Mouse (Mus musculus): ENCODE data around the gene Gabrg3.

DNA sequence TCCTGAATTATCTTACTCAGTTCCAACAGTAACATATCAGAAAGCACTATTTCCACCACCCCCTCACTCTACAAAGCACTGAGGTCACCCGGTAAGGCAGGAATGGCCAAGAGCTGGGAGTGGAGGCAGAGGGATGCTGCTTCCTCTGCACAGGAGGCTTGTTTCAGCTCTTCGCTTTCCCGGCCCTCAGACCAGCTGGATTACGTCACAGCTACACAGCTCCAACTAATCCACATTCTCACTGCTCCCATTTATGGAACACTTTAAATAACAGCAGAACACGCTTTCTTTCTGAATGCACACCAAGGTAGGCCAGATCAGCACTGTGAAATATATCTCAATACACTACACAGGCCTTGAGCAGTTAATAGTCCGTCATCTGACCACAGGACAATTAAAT is 23.2 kb downstream of the Gabrg3 start:
- TF ChIP-seq ZNF384 (IDR thresholded peaks at IDR 0.05; ENCODE audit: low read depth, low read length) (no peak), HCFC1 (IDR thresholded peaks at IDR 0.05; ENCODE audit: borderline replicate concordance, insufficient read depth, low read length) (no peak), MAFK (IDR thresholded peaks at IDR 0.05; ENCODE audit: insufficient read depth, low read depth, low read length) (no peak)

Data from ES-E14 (cell line).